Mouse (Mus musculus) cerebellum, adult 18-20 months (tissue): ENCODE results near the gene St14.

Experiments
- DNase-seq, 2 experiments: peaks; one replicate each; pipeline ENCODE4 v3.0.0; 2021

Gene St14

GRCm38 (mm10) chr9:31122464-31123030 lies 9.1 kb downstream of the St14 start:
- no peak for DNase-seq

- no peak for DNase-seq
These were observed 11.1 kb downstream of the St14 start for GRCm38 (mm10) chr9:31120533-31120915.

- no peak for DNase-seq
These were observed 11.6 kb downstream of the St14 start for GRCm38 (mm10) chr9:31119882-31120532.

- no peak for DNase-seq
These were observed 12.2 kb downstream of the St14 start for GRCm38 (mm10) chr9:31119405-31119804.

DNA sequence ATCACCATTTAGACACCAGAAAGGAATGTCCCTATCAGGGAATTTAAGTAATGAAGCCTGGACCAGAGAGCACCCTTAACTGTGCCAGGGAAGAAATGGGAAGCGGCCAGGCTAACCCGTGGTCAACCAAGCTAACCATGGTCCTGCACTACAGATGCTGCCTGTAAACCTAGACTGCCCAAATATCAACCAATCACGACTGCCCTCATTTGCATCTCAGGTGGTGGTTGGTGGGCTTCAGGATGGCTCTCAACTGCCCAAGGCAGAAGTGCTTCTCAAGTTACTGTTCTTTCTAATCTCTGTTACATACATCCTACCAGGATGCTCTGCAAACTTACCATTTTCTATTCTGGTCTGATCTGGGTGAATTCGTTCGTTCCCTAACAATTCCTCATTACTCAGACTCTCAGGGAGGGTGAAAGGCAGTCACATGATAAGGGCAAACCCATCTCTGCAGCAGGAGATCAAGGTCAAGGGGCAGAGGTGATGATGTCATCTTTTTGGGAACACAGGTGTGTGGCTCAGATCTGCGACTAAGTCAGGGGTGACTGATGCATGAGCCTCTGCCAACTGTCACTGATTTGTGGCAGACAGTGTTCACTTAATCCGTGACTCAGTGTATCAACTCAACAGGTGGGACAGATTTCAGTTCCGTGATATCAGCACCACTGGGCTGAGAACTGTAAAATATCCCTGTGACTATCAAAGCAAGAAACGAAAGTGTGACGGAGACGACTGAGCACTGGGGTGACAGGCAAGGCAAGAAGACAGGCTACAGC lies 12.9 kb downstream of the St14 start:
- no peak for DNase-seq

DNA sequence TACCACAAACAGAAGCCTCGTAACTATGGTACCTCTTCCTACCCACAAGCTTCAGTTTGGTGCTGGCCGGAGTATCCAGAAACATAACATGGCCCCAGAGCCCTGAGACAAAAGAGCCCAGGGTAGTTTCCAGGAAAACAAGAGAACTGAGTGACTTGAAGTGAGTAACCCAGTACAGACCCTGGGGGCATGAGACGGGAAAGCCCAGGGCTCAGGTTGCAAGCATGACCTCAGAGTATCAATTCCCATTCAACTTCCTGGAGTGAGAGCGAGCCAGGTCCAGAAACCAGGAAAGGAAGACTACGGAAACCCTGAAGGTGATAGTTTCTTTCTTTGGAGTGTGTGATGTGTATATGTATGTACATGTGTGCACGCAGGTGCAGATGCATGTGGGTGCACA lies 14.2 kb downstream of the St14 start:
- DNase-seq: no peak

DNA sequence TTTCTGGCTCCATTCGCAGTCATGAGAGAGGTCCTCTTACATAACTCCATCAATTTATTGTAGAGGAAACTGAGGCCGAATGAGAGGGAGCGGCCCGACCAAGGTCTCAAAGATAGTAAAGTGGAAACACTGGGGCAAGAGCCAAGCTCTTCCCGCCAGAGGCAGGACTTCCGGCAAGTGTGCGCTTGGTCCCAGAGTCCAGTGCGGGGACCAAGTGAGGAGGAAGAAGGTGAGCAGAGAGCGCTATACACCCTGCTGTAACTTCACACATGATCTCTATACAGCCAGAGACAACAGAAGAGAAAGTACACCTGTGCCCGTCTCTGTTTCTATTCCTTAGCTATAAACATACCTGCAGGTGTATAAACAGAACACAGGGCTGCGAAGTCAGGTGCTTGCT lies 14.6 kb downstream of the St14 start:
- DNase-seq: no peak

- DNase-seq: no peak
These were observed 16.1 kb downstream of the St14 start for GRCm38 (mm10) chr9:31115586-31115985.

DNA sequence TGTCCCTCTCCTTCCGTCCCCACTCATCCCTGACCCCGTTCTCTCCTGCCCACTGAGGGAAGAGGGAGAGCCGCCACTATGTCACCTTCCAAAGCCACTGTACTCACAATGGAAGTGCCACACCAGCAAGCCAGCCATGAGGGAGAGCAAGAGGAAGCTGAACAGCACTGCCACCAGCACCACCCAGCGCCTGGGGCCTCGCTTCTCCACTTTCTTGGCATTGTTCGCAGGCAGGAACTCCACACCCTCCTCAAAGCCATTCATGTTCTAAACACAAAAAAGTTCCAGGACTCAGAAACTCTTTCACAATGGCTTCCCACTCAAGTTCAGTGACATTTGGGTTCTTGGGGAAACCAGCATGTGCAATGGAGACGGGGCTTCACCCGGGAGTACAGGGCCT lies 23.2 kb downstream of the St14 start:
- DNase-seq: no peak

DNA sequence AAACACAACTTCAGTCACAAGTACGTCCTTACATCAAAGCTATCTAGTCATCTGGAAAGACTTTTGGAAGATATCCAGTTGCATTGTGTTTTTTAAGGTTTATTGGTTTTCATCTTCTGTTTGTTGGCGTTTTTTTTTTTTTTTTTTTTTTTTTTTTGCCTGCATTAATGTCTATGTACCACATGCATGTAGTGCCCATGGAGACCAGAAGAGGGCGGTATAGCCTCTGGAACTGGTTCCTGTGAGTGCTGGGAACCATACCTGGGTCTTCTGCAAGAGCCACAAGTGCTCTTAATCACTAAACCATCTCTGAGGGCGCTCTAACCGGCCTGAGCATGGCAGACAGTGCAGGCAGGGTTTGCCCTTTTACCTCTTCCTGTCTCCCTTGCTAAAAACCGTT lies 33.5 kb downstream of the St14 start:
- no peak for DNase-seq

DNA sequence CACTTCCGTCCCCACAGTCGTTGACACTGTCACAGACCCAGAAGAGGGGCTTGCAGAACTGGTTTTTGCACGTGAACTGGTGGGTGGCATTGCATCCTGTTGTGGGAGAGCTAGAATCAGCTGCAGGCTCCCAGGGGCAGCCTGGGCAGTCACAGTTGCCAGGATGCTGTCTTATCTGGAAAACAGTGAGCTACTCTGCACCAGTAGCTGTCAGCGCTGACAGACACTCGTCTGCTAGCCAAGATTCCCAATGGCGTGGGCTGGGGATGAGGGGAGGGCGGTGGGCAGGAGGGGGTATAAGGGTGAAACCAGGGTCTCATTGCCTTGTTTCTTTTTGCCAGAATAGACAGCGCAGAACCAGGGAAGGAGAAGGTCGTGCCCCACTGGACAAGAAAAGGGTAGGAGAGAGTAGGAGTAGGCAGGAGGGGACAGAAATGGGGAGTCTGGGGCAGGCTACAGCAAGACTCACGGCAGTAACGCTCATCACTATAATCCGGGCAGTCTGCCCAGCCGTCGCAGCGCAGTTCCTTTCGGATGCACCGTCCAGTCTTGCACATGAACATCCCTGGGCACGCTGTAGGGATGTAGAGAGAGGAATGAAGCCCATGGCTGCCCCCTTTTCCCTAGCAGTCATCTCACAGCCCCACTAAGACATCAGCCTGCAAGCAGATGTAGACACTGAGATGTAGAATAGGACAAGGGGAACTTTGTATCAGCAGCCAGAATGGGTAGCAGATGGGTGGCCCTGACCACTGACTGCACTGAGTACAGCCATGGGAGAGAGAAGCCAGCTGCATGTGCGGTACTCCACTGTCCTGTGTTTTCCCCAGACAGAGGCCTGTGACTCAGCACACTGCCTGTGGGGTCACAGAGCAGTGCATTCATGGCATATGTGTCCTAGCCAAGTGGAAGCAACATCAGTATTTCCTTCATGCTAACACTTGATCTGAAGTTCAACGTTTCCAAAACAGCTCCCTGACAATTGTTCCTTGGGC lies 34.3 kb downstream of the St14 start:
- no peak for DNase-seq

GRCm38 (mm10) chr9:31092833-31093195 lies 38.8 kb downstream of the St14 start:
- DNase-seq: no peak

DNA sequence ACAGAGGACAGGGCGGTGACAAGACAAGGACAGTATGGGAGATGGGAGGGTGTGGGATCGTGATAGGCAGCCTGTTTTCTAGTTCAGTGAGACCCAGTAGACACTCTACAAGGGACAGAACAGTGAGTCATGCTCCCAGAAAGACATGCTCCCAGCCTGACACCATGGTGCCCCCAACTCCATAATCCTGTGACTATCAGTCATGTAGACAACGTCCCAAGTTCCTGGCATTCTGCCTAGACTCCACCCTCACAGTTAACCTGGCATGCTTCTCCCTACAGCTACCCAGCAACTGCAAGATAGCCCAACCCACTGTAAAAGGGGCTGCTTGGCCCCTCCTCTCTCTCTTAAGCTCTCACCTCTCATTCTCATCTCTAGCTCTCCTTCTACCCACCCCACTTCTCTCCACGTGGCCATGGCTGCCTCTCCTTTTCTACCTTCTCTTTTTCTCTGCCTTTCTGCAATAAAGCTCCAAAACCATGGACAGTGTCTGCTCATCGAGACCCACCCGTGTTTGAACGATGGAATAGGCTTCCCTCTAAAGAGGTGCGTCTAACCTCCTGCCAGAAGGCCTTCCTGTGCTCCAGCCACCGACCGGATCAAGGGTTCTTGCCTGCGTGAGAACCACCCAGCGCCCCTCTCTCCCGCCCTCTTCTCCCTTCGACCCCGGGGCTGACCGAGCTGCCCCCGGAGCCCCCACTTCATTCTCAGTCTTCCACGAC lies 39.4 kb downstream of the St14 start:
- no peak for DNase-seq

- peak; percentile 42 to 43 for DNase-seq
These were observed 40.5 kb downstream of the St14 start for GRCm38 (mm10) chr9:31091162-31091581.

DNA sequence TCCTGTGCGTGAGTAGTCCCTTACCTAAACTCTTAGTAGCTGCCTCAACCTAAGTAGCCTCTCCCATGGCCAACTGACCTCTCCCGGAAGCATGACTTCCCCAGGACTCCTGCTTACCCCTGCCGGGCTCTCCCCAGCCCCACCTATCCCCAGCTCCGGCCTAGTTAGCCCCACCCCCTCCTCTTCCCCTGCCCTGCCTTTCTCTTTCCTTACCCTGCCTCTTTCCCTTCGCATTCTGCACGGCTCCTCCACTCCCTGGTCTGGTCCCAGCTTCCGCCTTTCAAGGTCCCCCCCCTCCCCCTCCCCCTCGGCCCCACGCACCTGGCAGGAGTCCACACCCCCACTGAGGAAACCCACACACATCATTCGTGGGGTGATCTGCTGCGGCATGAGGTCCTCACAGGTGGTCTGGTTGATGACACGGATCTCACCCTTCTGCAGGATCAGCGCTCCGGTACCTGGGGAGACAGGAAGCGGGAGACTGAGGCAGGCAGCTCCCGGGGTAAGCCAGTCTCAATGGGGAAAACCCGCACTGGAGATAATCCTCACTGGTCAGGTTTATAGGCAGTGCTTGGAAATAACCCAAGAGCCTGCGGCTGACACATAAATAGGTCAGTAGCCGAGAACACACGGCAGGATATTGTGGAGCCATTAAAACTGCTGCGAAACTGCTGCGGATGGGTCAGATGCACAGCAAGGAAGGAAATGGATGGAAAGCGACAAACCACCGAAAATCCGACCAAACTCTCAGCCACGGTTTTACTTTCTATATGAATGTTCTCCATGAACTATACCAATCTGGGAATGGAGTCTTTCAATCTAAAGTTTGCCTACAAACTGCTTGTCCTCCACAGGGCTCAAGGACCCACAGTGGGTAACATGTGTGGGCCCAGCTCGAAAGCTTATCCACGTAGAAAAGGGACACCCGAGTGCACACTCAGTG lies 41.3 kb downstream of the St14 start:
- DNase-seq: peak; percentile 50 to 54

DNA sequence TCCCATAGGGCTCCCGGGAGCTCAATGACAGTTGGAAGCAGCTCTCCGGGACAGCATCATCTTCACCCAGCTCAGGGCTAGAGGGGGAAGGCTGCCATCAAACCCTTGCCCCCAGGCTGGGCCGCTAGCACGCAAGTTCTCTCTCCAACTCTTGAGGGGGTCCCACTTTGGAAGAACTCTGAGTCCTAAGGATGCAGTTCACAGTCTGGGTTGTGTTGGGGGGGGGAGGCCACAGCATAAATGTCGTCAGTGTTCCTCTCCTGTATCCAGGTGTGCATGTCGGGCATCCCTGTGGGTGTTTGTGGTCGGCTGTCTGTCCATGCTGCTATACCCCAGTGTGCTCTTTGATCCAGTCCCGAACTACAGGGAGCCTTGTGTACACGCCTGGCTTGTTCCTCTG lies 42.1 kb downstream of the St14 start:
- DNase-seq: no peak

GRCm38 (mm10) chr9:31088883-31089282 lies 42.8 kb downstream of the St14 start:
- DNase-seq: no peak

- DNase-seq: no peak
These were observed 43.5 kb downstream of the St14 start for GRCm38 (mm10) chr9:31088116-31088515.

DNA sequence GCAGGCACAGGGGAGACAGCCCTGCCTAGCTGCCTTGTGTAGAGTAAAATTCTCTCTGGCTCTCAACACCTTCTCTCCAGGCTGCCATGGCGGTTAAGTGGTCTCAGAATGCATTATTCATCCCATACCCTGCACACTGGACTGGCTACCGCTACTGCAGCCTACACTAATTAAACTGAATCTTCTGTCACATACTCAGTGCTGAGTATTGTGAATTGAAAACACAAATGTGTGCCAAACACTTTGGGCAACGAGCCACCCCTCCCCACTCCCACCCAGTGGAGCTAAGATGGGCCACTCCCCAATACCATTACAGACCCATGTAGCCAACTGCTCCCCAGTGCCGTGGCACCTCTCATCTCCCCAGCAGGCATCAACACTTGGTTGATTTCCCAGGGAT lies 44.2 kb downstream of the St14 start:
- DNase-seq: no peak

- DNase-seq: no peak
These were observed 44.9 kb downstream of the St14 start for GRCm38 (mm10) chr9:31086754-31087145.

GRCm38 (mm10) chr9:31086085-31086753 lies 45.4 kb downstream of the St14 start:
- DNase-seq: peak; percentile 67 to 70
